Mouse (Mus musculus) neural tube, embryonic 14.5 days (tissue): ENCODE results near the gene Trim38. TPM values are rescaled to one million over a fixed set of nuclear protein-coding genes. Genes with fewer than 3 reads are reported as not detected.

ENCODE experiments used
- ATAC-seq: fragments of 200-750 bp; cut with Nextera tagmentation; 2 replicates; pipeline ENCODE4 v1.8.0; 2017; ENCODE audit warnings: low read depth, mild to moderate bottlenecking, moderate TSS enrichment, moderate library complexity
- H3K27ac ChIP-seq: fragments of 300-500 bp; sonication (generic); 2 replicates; pipeline ENCODE4 v1.5.1; 2014; ENCODE audit warnings: low read depth, mild to moderate bottlenecking, control low read depth, low read length, moderate library complexity, mixed read lengths
- H3K27me3 ChIP-seq: fragments of 300-500 bp; sonication (generic); 2 replicates; pipeline ENCODE4 v1.6.1; 2014; ENCODE audit warnings: low read length; ENCODE audit not compliant: control insufficient read depth, insufficient read depth
- H3K36me3 ChIP-seq: fragments of 300-500 bp; sonication (generic); 2 replicates; pipeline ENCODE4 v1.6.1; 2014; ENCODE audit warnings: low read length, mixed read lengths; ENCODE audit not compliant: control insufficient read depth, insufficient read depth
- H3K4me1 ChIP-seq: fragments of 300-500 bp; sonication (generic); 2 replicates; pipeline ENCODE4 v1.6.1; 2014; ENCODE audit warnings: low read length; ENCODE audit not compliant: control insufficient read depth, insufficient read depth
- H3K4me2 ChIP-seq: fragments of 300-500 bp; sonication (generic); 2 replicates; pipeline ENCODE4 v1.6.1; 2014; ENCODE audit warnings: mild to moderate bottlenecking, low read depth, low read length, control low read depth
- H3K4me3 ChIP-seq: fragments of 300-500 bp; sonication (generic); 2 replicates; pipeline ENCODE4 v1.5.1; 2014; ENCODE audit warnings: low read depth, low read length, control low read depth, mixed read lengths
- H3K9ac ChIP-seq: fragments of 300-500 bp; sonication (generic); replicated peaks from 2 replicates; pipeline ENCODE4 v1.6.1; 2014; ENCODE audit warnings: low read depth, mild to moderate bottlenecking, control low read depth, low read length, mixed read lengths
- H3K9me3 ChIP-seq: fragments of 300-500 bp; sonication (generic); 2 replicates; pipeline ENCODE4 v1.6.1; 2016; ENCODE audit warnings: low read length; ENCODE audit not compliant: control insufficient read depth
- WGBS: fragments of 180-500 bp; shearing (Covaris S2); extraction: QIAGEN DNeasy Blood & Tissue Kit; methylation state at CpG from one replicate; pipeline ENCODE4 v1.1.7; 2014; 5-methylcytosine and 5-hydroxymethylcytosine counted together
- microRNA-seq: library from miRNA; unstranded; fragments of <30 nt; microRNA quantifications from one replicate; pipeline ENCODE4, GENCODE M21; 2016
- polyA plus RNA-seq: library from polyadenylated mRNA; unstranded; fragments of >200 nt; fragmentation: Nextera tagmentation; extraction: Ambion mirVana; gene quantifications from 2 replicates; pipeline ENCODE4 v1.2.1, GENCODE M21; 2014

The Trim38 gene
- polyA plus RNA-seq, 1 experiment from 2014 or later: not detected

DNA sequence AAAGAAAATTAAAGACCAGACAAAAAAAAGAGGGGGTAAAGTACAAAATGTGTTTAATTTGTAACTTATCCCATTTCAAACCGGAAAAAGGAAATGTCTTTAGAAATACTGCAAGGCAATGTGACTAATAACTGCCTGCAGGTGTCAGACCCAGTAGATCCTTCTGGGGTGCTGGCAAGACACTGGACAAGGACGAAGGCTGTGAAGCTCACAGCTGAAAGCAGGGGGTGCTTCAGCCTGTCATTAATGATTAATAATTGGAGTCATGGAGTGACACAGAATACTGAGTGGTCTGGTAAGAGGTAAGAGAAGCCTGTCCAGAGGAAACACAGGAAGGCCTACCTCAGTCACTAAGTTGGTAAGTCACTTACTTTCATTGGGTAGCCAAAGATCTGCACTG, 69.6 kb downstream of the Trim38 start, which contains the start of gene Slc17a3:
Gene Slc17a3 (plus strand): TSS at position 127 of the 400 bp plus-strand sequence.
- H3K4me3 ChIP-seq: no peak within 1 kb of the TSS
- no peaks in the 10 kb centered on the region for H3K9me3 ChIP-seq
- no peaks in the 10 kb centered on the region for H3K4me1 ChIP-seq
- H3K4me2 ChIP-seq: no peak within 1 kb of the TSS
- no peak for ATAC-seq
- 86% methylated on average over 2 of the region's 2 CpGs for WGBS
- H3K9ac ChIP-seq: no peak within 1 kb of the TSS
- H3K27me3 ChIP-seq: no peaks in the 10 kb centered on the region
- no peaks in the 10 kb centered on the region for H3K36me3 ChIP-seq
- H3K27ac ChIP-seq: no peak within 1 kb of the TSS

Small RNA genes lying within 50 kb of the gene (microRNA-seq; reads per million reads assigned to microRNA genes)
- gene Gm44314: not detected
- not detected for gene Gm44484

Other genes with a start within 250 kb of the Trim38 start
- 1.7 and 2.1 TPM in 2 replicates for gene Hist1h4h, start 238.9 kb upstream of the Trim38 start, polyA plus RNA-seq
- not detected in 2 replicates for gene Hist1h2af, start 236.0 kb upstream of the Trim38 start, polyA plus RNA-seq
- 0.72 TPM in 1 of 2 replicates, not detected in the other for gene Hist1h3g, start 234.5 kb upstream of the Trim38 start, polyA plus RNA-seq
- gene Hist1h2bh, start 226.5 kb upstream of the Trim38 start, polyA plus RNA-seq: 0.33 TPM in 1 of 2 replicates, not detected in the other
- 0.52 TPM in 1 of 2 replicates, not detected in the other for gene Hist1h3f, start 225.9 kb upstream of the Trim38 start, polyA plus RNA-seq
- gene Hist1h4f, start 218.3 kb upstream of the Trim38 start, polyA plus RNA-seq: not detected in 2 replicates
- 0.07 and 0.13 TPM in 2 replicates for gene Hist1h1d, start 216.7 kb upstream of the Trim38 start, polyA plus RNA-seq
- 1.9 and 2.4 TPM in 2 replicates for gene Hist1h3e, start 207.5 kb upstream of the Trim38 start, polyA plus RNA-seq
- gene Hist1h2ae, start 198.7 kb upstream of the Trim38 start, polyA plus RNA-seq: 11.7 and 12.9 TPM in 2 replicates
- gene Hist1h2bg, start 198.5 kb upstream of the Trim38 start, polyA plus RNA-seq: 0.75 and 1.1 TPM in 2 replicates
- gene Hist1h2bf, start 195.7 kb upstream of the Trim38 start, polyA plus RNA-seq: 0.94 TPM in 1 of 2 replicates, not detected in the other
- 1.1 TPM in 1 of 2 replicates, not detected in the other for gene Hist1h2ad, start 195.5 kb upstream of the Trim38 start, polyA plus RNA-seq
- 0.50 and 1.1 TPM in 2 replicates for gene Hist1h3d, start 194.2 kb upstream of the Trim38 start, polyA plus RNA-seq
- gene Hist1h4d, start 188.3 kb upstream of the Trim38 start, polyA plus RNA-seq: 23.6 and 25.2 TPM in 2 replicates
- gene Hist1h2be, start 148.8 kb upstream of the Trim38 start, polyA plus RNA-seq: 1.1 and 1.3 TPM in 2 replicates
- 3.3 and 4.3 TPM in 2 replicates for gene Hist1h1e, start 147.4 kb upstream of the Trim38 start, polyA plus RNA-seq
- 0.17 and 0.41 TPM in 2 replicates for gene Hist1h2ac, start 86.0 kb upstream of the Trim38 start, polyA plus RNA-seq
- gene Hist1h2bc, start 85.7 kb upstream of the Trim38 start, polyA plus RNA-seq: 11.6 and 20.8 TPM in 2 replicates
- not detected in 2 replicates for gene Hist1h1t, start 74.1 kb upstream of the Trim38 start, polyA plus RNA-seq
- gene Hist1h4c, start 71.5 kb upstream of the Trim38 start, polyA plus RNA-seq: 2.1 and 3.5 TPM in 2 replicates
- 2.4 and 4.7 TPM in 2 replicates for gene Hfe, start 59.1 kb upstream of the Trim38 start, polyA plus RNA-seq
- gene Hist1h1c, start 31.1 kb upstream of the Trim38 start, polyA plus RNA-seq: 5.3 and 8.4 TPM in 2 replicates
- not detected in 2 replicates for gene Hist1h3c, start 24.3 kb upstream of the Trim38 start, polyA plus RNA-seq
- gene Hist1h2bb, start 23.2 kb upstream of the Trim38 start, polyA plus RNA-seq: not detected in 2 replicates
- 3.5 and 4.0 TPM in 2 replicates for gene Hist1h2ab, start 18.8 kb upstream of the Trim38 start, polyA plus RNA-seq
- 0.51 and 1.3 TPM in 2 replicates for gene Hist1h3b, start 17.6 kb upstream of the Trim38 start, polyA plus RNA-seq
- 1.8 TPM in 1 of 2 replicates, not detected in the other for gene Hist1h4b, start 12.9 kb upstream of the Trim38 start, polyA plus RNA-seq
- gene Hist1h4a, start 8.7 kb upstream of the Trim38 start, polyA plus RNA-seq: not detected in 2 replicates
- 0.75 and 1.2 TPM in 2 replicates for gene Hist1h3a, start 7.5 kb upstream of the Trim38 start, polyA plus RNA-seq
- not detected in 2 replicates for gene Hist1h1a, start 6.2 kb upstream of the Trim38 start, polyA plus RNA-seq
- gene Slc17a2, start 37.1 kb downstream of the Trim38 start, polyA plus RNA-seq: not detected in 2 replicates
- not detected in 2 replicates for gene Slc17a3, start 69.5 kb downstream of the Trim38 start, polyA plus RNA-seq
- gene Slc17a1, start 97.8 kb downstream of the Trim38 start, polyA plus RNA-seq: not detected in 2 replicates
- gene Slc17a4, start 145.1 kb downstream of the Trim38 start, polyA plus RNA-seq: 0.08 and 0.19 TPM in 2 replicates
- gene Hist1h2ba, start 164.2 kb downstream of the Trim38 start, polyA plus RNA-seq: not detected in 2 replicates
- not detected in 2 replicates for gene Hist1h2aa, start 164.5 kb downstream of the Trim38 start, polyA plus RNA-seq
- gene Scgn, start 221.3 kb downstream of the Trim38 start, polyA plus RNA-seq: 0.88 and 0.99 TPM in 2 replicates